Comparison of ENCODE assay signal across 19 mouse cellular contexts in the genomic region with DNA sequence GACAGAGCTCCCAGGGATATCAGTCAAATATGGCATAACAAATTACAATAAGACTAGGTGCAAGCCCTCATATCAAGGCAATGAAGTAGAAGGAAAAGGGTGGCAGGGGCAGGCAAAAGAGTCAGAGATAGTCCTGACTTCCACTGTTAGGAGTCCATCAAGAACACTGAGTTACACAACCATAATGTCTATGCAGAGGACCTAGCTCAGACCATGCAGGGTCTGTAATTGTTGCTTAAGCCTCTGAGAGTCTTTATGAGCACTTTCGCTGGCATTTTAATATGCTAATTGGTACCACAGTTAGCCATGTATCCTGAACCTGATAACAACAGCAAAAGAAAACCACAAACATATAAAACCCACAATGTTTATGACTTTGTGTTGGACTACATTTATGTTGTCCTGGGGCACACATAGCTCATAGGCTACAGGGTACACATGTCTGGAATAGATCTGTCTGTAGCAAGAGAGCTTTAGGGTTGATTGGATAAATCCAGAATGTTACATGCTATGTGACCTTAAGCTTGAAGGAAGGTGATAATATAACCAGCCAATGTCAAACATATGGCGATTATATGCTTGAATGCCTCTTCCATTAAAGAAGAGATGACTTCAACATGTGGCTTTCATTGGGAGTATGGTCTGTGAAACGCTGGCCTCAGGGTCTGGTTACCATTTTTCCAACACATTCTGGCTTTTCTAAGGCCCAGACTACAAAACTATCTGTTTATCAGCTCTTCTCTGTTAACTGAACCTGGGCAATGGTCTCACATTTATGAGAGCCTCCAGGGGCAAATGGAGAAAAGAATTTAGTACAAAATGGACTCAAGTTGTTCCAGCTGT.
"Had no signal": no experiment of that assay in that cellular context is flagged by ENCODE, and none has a peak within 500 bp of the region (broad histone marks: within the 10 kb centered on the region; RNA-seq: fewer than 3 reads in every experiment).

No protein-coding gene starts in this region.

- DNase-seq: kidney, adult 18-20 months; kidney, adult 9 months; kidney, postnatal 14 days; kidney, postnatal 4 days; left cerebral cortex, postnatal 4 days; liver; lung, adult 18-20 months; lung, postnatal 10 days; lung, postnatal 4 days; right cerebral cortex, postnatal 4 days; thymus, adult 2 months; thymus, postnatal 14 days had no signal

- H3K4me1 ChIP-seq: liver, embryonic 12.5 days; liver, embryonic 15.5 days; lung, embryonic 15.5 days; midbrain, embryonic 12.5 days had no signal

- H3K4me3 ChIP-seq: liver, embryonic 12.5 days; liver, embryonic 15.5 days; lung, embryonic 15.5 days; midbrain, embryonic 12.5 days had no signal

- H3K9me3 ChIP-seq: liver, embryonic 12.5 days; liver, embryonic 15.5 days; lung, embryonic 15.5 days; midbrain, embryonic 12.5 days had no signal

- H3K27ac ChIP-seq: liver, embryonic 12.5 days; liver, embryonic 15.5 days; lung, embryonic 15.5 days; midbrain, embryonic 12.5 days; stomach, postnatal 0 days had no signal

- ATAC-seq: intestine, embryonic 16.5 days; liver, embryonic 12.5 days; midbrain, embryonic 16.5 days had no signal

- H3K9ac ChIP-seq: liver, embryonic 12.5 days; liver, embryonic 15.5 days; lung, embryonic 15.5 days; midbrain, embryonic 12.5 days had no signal

- H3K27me3 ChIP-seq: liver, embryonic 12.5 days; liver, embryonic 15.5 days; lung, embryonic 15.5 days; midbrain, embryonic 12.5 days had no signal

- H3K4me2 ChIP-seq: liver, embryonic 12.5 days; liver, embryonic 15.5 days; lung, embryonic 15.5 days; midbrain, embryonic 12.5 days had no signal

- H3K36me3 ChIP-seq: liver, embryonic 12.5 days; liver, embryonic 15.5 days; lung, embryonic 15.5 days; midbrain, embryonic 12.5 days had no signal
